In genomic region chr17:24463374-24464133, GRCm38 (mm10) we compare ENCODE assay signal across 13 mouse cellular contexts. TPM values are rescaled to one million over a fixed set of nuclear protein-coding genes. Genes with fewer than 3 reads are reported as not detected.
DNase-seq lines count a peak whose midpoint lies in the region; ATAC-seq and TF ChIP-seq lines count a peak whose summit lies in the region.
"Had no signal": no experiment of that assay in that cellular context is flagged by ENCODE, and none has a peak within 500 bp of the region (broad histone marks: within the 10 kb centered on the region; RNA-seq: fewer than 3 reads in every experiment).

No protein-coding gene starts in this region.

- H3K4me3 ChIP-seq in kidney, embryonic 16.5 days (ENCODE audit: low read length) = no peak overlapping the region
- no peak overlapping the region for H3K4me3 ChIP-seq in thymus, adult 2 months (ENCODE audit: control insufficient read depth, insufficient read depth, low read length)
- H3K4me3 ChIP-seq: embryonic facial prominence, embryonic 13.5 days; gastrocnemius, adult 2 months had no signal

- H3K9me3 ChIP-seq in kidney, embryonic 16.5 days (ENCODE audit: low read length) = no peaks in the 10 kb centered on the region
- H3K9me3 ChIP-seq: embryonic facial prominence, embryonic 13.5 days had no signal

- DNase-seq in kidney, adult 8-10 months = peak; percentile 43 to 49
- peak; percentile 38 for DNase-seq in CD4-positive helper T cell, adult 2 months (ENCODE audit: low read depth, low spot score)
- peak; percentile 34 to 66 for DNase-seq in kidney, postnatal 25 days
- DNase-seq in thymus, adult 2 months = no peak
- no peak for DNase-seq in left cerebral cortex, postnatal 36 days (ENCODE audit: low spot score in 2 of 2)
- DNase-seq: cerebellum, adult 11-12 months; gastrocnemius, adult 2 months; midbrain, embryonic 14.5 days had no signal

- intact Hi-C loops in left cerebral cortex, postnatal 36 days (cut with DNase I) = no loop called here

- no peak for ATAC-seq in kidney, embryonic 16.5 days (ENCODE audit: low FRiP score, low TSS enrichment)
- ATAC-seq in activated CD4-positive, CD25-positive, alpha-beta regulatory T cell, adult 4 months = peak; percentile 69
- ATAC-seq in frontal cortex, adult (ENCODE audit: low TSS enrichment) = no peak
- ATAC-seq: hindbrain, postnatal 0 days had no signal

- H3K4me1 ChIP-seq in kidney, embryonic 16.5 days (ENCODE audit: insufficient read depth, low read length) = no peaks in the 10 kb centered on the region
- H3K4me1 ChIP-seq in thymus, adult 2 months (replicated peaks; ENCODE audit: control insufficient read depth, insufficient read depth, low read length) = no peaks in the 10 kb centered on the region; the same call in 1 of the 2 replicates
- H3K4me1 ChIP-seq: embryonic facial prominence, embryonic 13.5 days had no signal

- TF ChIP-seq POLR2A in thymus, adult 2 months (IDR thresholded peaks at IDR 0.05; ENCODE audit: control insufficient read depth, extremely low read depth, insufficient read depth, low read length, poor library complexity) = no peak

- no peak overlapping the region for H3K27ac ChIP-seq in kidney, embryonic 16.5 days (ENCODE audit: low read length)
- no peak overlapping the region for H3K27ac ChIP-seq in thymus, adult 2 months (ENCODE audit: control insufficient read depth, insufficient read depth, low read length)
- H3K27ac ChIP-seq: embryonic facial prominence, embryonic 13.5 days; gastrocnemius, adult 2 months; hindbrain, postnatal 0 days had no signal

- no peaks in the 10 kb centered on the region for H3K36me3 ChIP-seq in kidney, embryonic 16.5 days (ENCODE audit: insufficient read depth, low read length)
- H3K36me3 ChIP-seq in thymus, adult 2 months (ENCODE audit: control insufficient read depth, insufficient read depth, low read length) = no peaks in the 10 kb centered on the region
- H3K36me3 ChIP-seq: embryonic facial prominence, embryonic 13.5 days had no signal

- H3K27me3 ChIP-seq in kidney, embryonic 16.5 days (ENCODE audit: insufficient read depth, low read length) = no peaks in the 10 kb centered on the region
- no peaks in the 10 kb centered on the region for H3K27me3 ChIP-seq in thymus, adult 2 months (ENCODE audit: control insufficient read depth, insufficient read depth, low read length)
- H3K27me3 ChIP-seq: embryonic facial prominence, embryonic 13.5 days had no signal

- 47% methylated on average over 6 of the region's 6 CpGs for WGBS in kidney, embryonic 16.5 days
- 10% methylated on average over 6 of the region's 6 CpGs for WGBS in thymus, adult 2 months

- H3K4me2 ChIP-seq in kidney, embryonic 16.5 days (replicated peaks; ENCODE audit: low read depth, low read length) = no peak overlapping the region
- H3K4me2 ChIP-seq: embryonic facial prominence, embryonic 13.5 days had no signal

- H3K9ac ChIP-seq in kidney, embryonic 16.5 days (replicated peaks; ENCODE audit: low read length) = no peak overlapping the region
- H3K9ac ChIP-seq: embryonic facial prominence, embryonic 13.5 days had no signal

- no peak; the same call in 1 of the 2 replicates for TF ChIP-seq CTCF in thymus, adult 2 months (IDR thresholded peaks at IDR 0.05; ENCODE audit: borderline replicate concordance, control insufficient read depth, extremely low read depth, insufficient read depth, low read length, poor library complexity)

RNA-seq across cellular contexts. Expression of gene E4f1, which starts 6.6 kb away (rescaled TPM):
- 38.1 TPM in 2 replicates for polyA plus RNA-seq in kidney, embryonic 16.5 days (2015; fragmentation: Nextera tagmentation; extraction: Ambion mirVana)
- 10 to 100 TPM; 22.6 to 37.5 TPM for polyA plus RNA-seq in activated CD4-positive, CD25-positive, alpha-beta regulatory T cell, adult 4 months (2017; shearing (Covaris generic))
- 166 and 188 TPM in 2 replicates for polyA plus RNA-seq in thymus, adult 2 months (2012; rRNA removed)
- total RNA-seq in left cerebral cortex, postnatal 36 days (2021) = 10 to 100 TPM; 26.2 to 40.9 TPM

RNA-seq across cellular contexts. Expression of gene Pgp, which starts 6.6 kb away (rescaled TPM):
- polyA plus RNA-seq in kidney, embryonic 16.5 days (2015; fragmentation: Nextera tagmentation; extraction: Ambion mirVana) = 55.5 and 55.6 TPM in 2 replicates
- polyA plus RNA-seq in activated CD4-positive, CD25-positive, alpha-beta regulatory T cell, adult 4 months (2017; shearing (Covaris generic)) = 1 to 10 TPM; 3.3 to 6.2 TPM
- 58.8 and 65.4 TPM in 2 replicates for polyA plus RNA-seq in thymus, adult 2 months (2012; rRNA removed)
- 10 to 100 TPM; 60.4 to 75.1 TPM for total RNA-seq in left cerebral cortex, postnatal 36 days (2021)

RNA-seq across cellular contexts. Expression of gene Bricd5, which starts 10.1 kb away (rescaled TPM):
- 0.42 and 1.6 TPM in 2 replicates for polyA plus RNA-seq in kidney, embryonic 16.5 days (2015; fragmentation: Nextera tagmentation; extraction: Ambion mirVana)
- polyA plus RNA-seq in activated CD4-positive, CD25-positive, alpha-beta regulatory T cell, adult 4 months (2017; shearing (Covaris generic)) = not detected
- polyA plus RNA-seq in thymus, adult 2 months (2012; rRNA removed) = 0.57 and 0.97 TPM in 2 replicates
- total RNA-seq in left cerebral cortex, postnatal 36 days (2021) = 1 to 10 TPM in 1 of 2 experiments, under 1 TPM in 1; 0.86 to 1.1 TPM
- total RNA-seq: gastrocnemius, adult 2 months had no signal
- polyA plus RNA-seq: embryonic facial prominence, embryonic 13.5 days; midbrain, embryonic 14.5 days had no signal

RNA-seq across cellular contexts. Expression of gene Mlst8, which starts 15.3 kb away (rescaled TPM):
- 39.3 and 40.2 TPM in 2 replicates for polyA plus RNA-seq in kidney, embryonic 16.5 days (2015; fragmentation: Nextera tagmentation; extraction: Ambion mirVana)
- polyA plus RNA-seq in activated CD4-positive, CD25-positive, alpha-beta regulatory T cell, adult 4 months (2017; shearing (Covaris generic)) = 10 to 100 TPM; 12.6 to 15.3 TPM
- 78.9 and 84.5 TPM in 2 replicates for polyA plus RNA-seq in thymus, adult 2 months (2012; rRNA removed)
- total RNA-seq in left cerebral cortex, postnatal 36 days (2021) = 10 to 100 TPM; 35.1 to 35.8 TPM

RNA-seq across cellular contexts. Expression of gene Dnase1l2, which starts 20.6 kb away (rescaled TPM):
- 3.2 and 5.5 TPM in 2 replicates for polyA plus RNA-seq in kidney, embryonic 16.5 days (2015; fragmentation: Nextera tagmentation; extraction: Ambion mirVana)
- 1 to 10 TPM; 1.9 to 3.6 TPM for polyA plus RNA-seq in activated CD4-positive, CD25-positive, alpha-beta regulatory T cell, adult 4 months (2017; shearing (Covaris generic))
- 11.3 and 18.2 TPM in 2 replicates for polyA plus RNA-seq in thymus, adult 2 months (2012; rRNA removed)
- total RNA-seq in left cerebral cortex, postnatal 36 days (2021) = 1 to 10 TPM; 3.2 to 7.2 TPM

Comparison
In these comparisons a context has a peak if more than half of its experiments do, and no peak if none do; other contexts are left out.
1. DNase-seq: peak in kidney, adult 8-10 months (2 of 2), CD4-positive helper T cell, adult 2 months (single experiment) and kidney, postnatal 25 days (2 of 2); none in thymus, adult 2 months (single experiment) and left cerebral cortex, postnatal 36 days (0 of 2).